Comparison of ENCODE assay signal across 8 mouse cellular contexts in the genomic region with DNA sequence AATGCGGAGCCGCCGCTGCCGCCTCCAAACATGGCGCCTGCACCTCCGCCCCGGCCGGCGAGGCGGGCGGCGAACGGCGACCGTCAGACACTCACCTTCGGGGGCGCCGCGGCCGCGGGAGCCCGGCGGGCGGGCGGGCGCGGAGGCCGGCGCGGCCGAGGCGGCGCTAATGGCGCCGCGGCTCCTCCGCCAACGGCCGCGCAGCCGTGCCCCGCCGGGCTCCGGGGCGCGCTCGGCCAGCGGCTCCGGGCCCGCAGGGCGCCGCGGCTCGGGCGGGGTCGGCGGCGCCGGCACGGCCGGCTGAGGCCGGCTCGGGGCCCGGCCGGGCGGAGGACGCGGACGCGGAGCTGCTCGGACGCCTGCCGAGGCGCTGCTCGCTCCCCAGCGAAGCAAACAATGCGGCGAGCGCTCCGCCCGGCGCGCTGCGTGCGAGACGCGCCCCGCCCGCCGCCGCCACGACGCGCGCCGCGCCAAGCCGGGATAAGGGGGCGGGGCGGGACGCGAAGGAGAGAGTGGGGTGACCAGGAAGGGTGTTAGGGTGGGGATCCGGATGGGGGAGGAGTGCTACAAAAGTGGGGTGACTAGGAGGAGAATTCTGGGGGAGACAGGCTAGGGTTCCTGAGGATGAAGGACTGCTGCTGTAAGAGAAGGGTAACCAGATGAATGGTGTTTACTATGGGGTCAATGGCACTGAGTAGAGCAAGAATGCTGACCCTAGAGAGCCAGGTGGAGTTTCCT. TPM values are rescaled to one million over a fixed set of nuclear protein-coding genes. Genes with fewer than 3 reads are reported as not detected.
DNase-seq lines count a peak whose midpoint lies in the region; ATAC-seq and TF ChIP-seq lines count a peak whose summit lies in the region.

A gene (minus strand): TSS at position 400 of the 738 bp plus-strand sequence.

- H3K4me1 ChIP-seq in forebrain, embryonic 12.5 days = peaks cover 29% of the 10 kb centered on the region
- H3K4me1 ChIP-seq in heart, embryonic 16.5 days (ENCODE audit: control insufficient read depth, insufficient read depth, low read length) = peaks cover 26% of the 10 kb centered on the region
- peaks cover 29% of the 10 kb centered on the region for H3K4me1 ChIP-seq in liver, embryonic 16.5 days (ENCODE audit: control insufficient read depth, low read depth, low read length)
- peaks cover 35% of the 10 kb centered on the region for H3K4me1 ChIP-seq in neural tube, embryonic 13.5 days (replicated peaks)
- peaks cover 19% of the 10 kb centered on the region for H3K4me1 ChIP-seq in testis, adult 2 months (ENCODE audit: control insufficient read depth, insufficient read depth, low read length)

- no peak for TF ChIP-seq CTCF in testis, adult 2 months (IDR thresholded peaks at IDR 0.05; ENCODE audit: control insufficient read depth, insufficient read depth, insufficient replicate concordance, low read depth, low read length)

- H3K4me2 ChIP-seq in forebrain, embryonic 12.5 days = peak within 1 kb of the TSS; percentile 93
- peak within 1 kb of the TSS; percentile 83 for H3K4me2 ChIP-seq in heart, embryonic 16.5 days (ENCODE audit: low read depth, low read length)
- peak within 1 kb of the TSS; percentile 82 for H3K4me2 ChIP-seq in liver, embryonic 16.5 days (ENCODE audit: low read depth, low read length)
- H3K4me2 ChIP-seq in neural tube, embryonic 13.5 days = peak within 1 kb of the TSS; percentile 99

- peak; percentile 49 to 54 for DNase-seq in CD8-positive naive resting alpha-beta T cell, adult 2 months (ENCODE audit: low read depth in 2 of 2, low spot score in 2 of 2)
- DNase-seq in c-Kit-negative CD71-positive TER-119-positive erythroid progenitor cells, embryonic 14.5 days (ENCODE audit: low read depth, low spot score) = peak; percentile 65
- peak; percentile 76 to 94 for DNase-seq in kidney, postnatal 36 days

- WGBS in forebrain, embryonic 12.5 days = under 1% methylated on average over 94 of the region's 103 CpGs
- WGBS in heart, embryonic 16.5 days = under 1% methylated on average over 85 of the region's 103 CpGs
- WGBS in liver, embryonic 16.5 days (ENCODE audit: insufficient replicate concordance) = under 1% methylated on average over 70 of the region's 103 CpGs
- under 1% methylated on average over 53 of the region's 103 CpGs for WGBS in neural tube, embryonic 13.5 days

- H3K4me3 ChIP-seq in forebrain, embryonic 12.5 days (replicated peaks) = peak within 1 kb of the TSS; percentile 100
- peak within 1 kb of the TSS; percentile 92 for H3K4me3 ChIP-seq in heart, embryonic 16.5 days (ENCODE audit: low read length)
- peak within 1 kb of the TSS; percentile 93 for H3K4me3 ChIP-seq in liver, embryonic 16.5 days (ENCODE audit: low read depth, low read length)
- H3K4me3 ChIP-seq in neural tube, embryonic 13.5 days = peak within 1 kb of the TSS; percentile 99
- peak within 1 kb of the TSS; percentile 95 for H3K4me3 ChIP-seq in testis, adult 2 months (ENCODE audit: control insufficient read depth, low read depth, low read length)

- peak; percentile 77 for TF ChIP-seq POLR2A in testis, adult 2 months (IDR thresholded peaks at IDR 0.05; ENCODE audit: control insufficient read depth, low read depth, low read length)

- peak; percentile 93 for ATAC-seq in forebrain, embryonic 12.5 days (ENCODE audit: low FRiP score)
- peak; percentile 84 for ATAC-seq in heart, embryonic 16.5 days (replicated peaks; ENCODE audit: extremely low read depth, insufficient read depth, low FRiP score)
- peak; percentile 83 for ATAC-seq in liver, embryonic 16.5 days (ENCODE audit: low read depth)
- ATAC-seq in neural tube, embryonic 13.5 days (ENCODE audit: low read depth) = peak; percentile 85

- peak within 1 kb of the TSS; percentile 89 for H3K27ac ChIP-seq in forebrain, embryonic 12.5 days
- H3K27ac ChIP-seq in heart, embryonic 16.5 days (ENCODE audit: low read length) = peak within 1 kb of the TSS; percentile 86
- peak within 1 kb of the TSS; percentile 87 for H3K27ac ChIP-seq in liver, embryonic 16.5 days (ENCODE audit: low read length)
- H3K27ac ChIP-seq in neural tube, embryonic 13.5 days (replicated peaks) = peak within 1 kb of the TSS; percentile 88
- peak within 1 kb of the TSS; percentile 76 for H3K27ac ChIP-seq in testis, adult 2 months (ENCODE audit: control insufficient read depth, insufficient read depth, low read depth, low read length)

- no peaks in the 10 kb centered on the region for H3K9me3 ChIP-seq in forebrain, embryonic 12.5 days
- H3K9me3 ChIP-seq in heart, embryonic 16.5 days (replicated peaks; ENCODE audit: control insufficient read depth, low read length) = no peaks in the 10 kb centered on the region
- H3K9me3 ChIP-seq in liver, embryonic 16.5 days (replicated peaks; ENCODE audit: control insufficient read depth, low read length) = no peaks in the 10 kb centered on the region
- H3K9me3 ChIP-seq in neural tube, embryonic 13.5 days = no peaks in the 10 kb centered on the region

- H3K27me3 ChIP-seq in forebrain, embryonic 12.5 days = no peaks in the 10 kb centered on the region
- no peaks in the 10 kb centered on the region for H3K27me3 ChIP-seq in heart, embryonic 16.5 days (ENCODE audit: control insufficient read depth, insufficient read depth, low read length)
- H3K27me3 ChIP-seq in liver, embryonic 16.5 days (ENCODE audit: control insufficient read depth, insufficient read depth, low read depth, low read length) = no peaks in the 10 kb centered on the region
- H3K27me3 ChIP-seq in neural tube, embryonic 13.5 days = no peaks in the 10 kb centered on the region
- H3K27me3 ChIP-seq in testis, adult 2 months (ENCODE audit: control insufficient read depth, insufficient read depth, low read length) = no peaks in the 10 kb centered on the region

- peaks cover 20% of the 10 kb centered on the region for H3K36me3 ChIP-seq in forebrain, embryonic 12.5 days (replicated peaks)
- peaks cover 12% of the 10 kb centered on the region for H3K36me3 ChIP-seq in heart, embryonic 16.5 days (ENCODE audit: control insufficient read depth, insufficient read depth)
- peaks cover 15% of the 10 kb centered on the region for H3K36me3 ChIP-seq in liver, embryonic 16.5 days (ENCODE audit: control insufficient read depth, insufficient read depth)
- H3K36me3 ChIP-seq in neural tube, embryonic 13.5 days = peaks cover 19% of the 10 kb centered on the region
- H3K36me3 ChIP-seq in testis, adult 2 months (ENCODE audit: control insufficient read depth, insufficient read depth, low read length) = no peaks in the 10 kb centered on the region; the same call in 1 of the 2 replicates

- H3K9ac ChIP-seq in forebrain, embryonic 12.5 days = peak within 1 kb of the TSS; percentile 99
- peak within 1 kb of the TSS; percentile 94 for H3K9ac ChIP-seq in heart, embryonic 16.5 days (ENCODE audit: low read length)
- peak within 1 kb of the TSS; percentile 95 for H3K9ac ChIP-seq in liver, embryonic 16.5 days (ENCODE audit: low read depth, low read length)
- H3K9ac ChIP-seq in neural tube, embryonic 13.5 days = peak within 1 kb of the TSS; percentile 99

RNA-seq across cellular contexts. Expression of the gene that starts here (rescaled TPM):
- 30.0 and 31.8 TPM in 2 replicates for polyA plus RNA-seq in forebrain, embryonic 12.5 days (2016; fragmentation: Nextera tagmentation; extraction: Ambion mirVana)
- 12.0 and 12.3 TPM in 2 replicates for polyA plus RNA-seq in heart, embryonic 16.5 days (2015; fragmentation: Nextera tagmentation; extraction: Ambion mirVana)
- 6.1 and 7.0 TPM in 2 replicates for polyA plus RNA-seq in liver, embryonic 16.5 days (2015; fragmentation: Nextera tagmentation; extraction: Ambion mirVana)
- 18.1 and 20.3 TPM in 2 replicates for polyA plus RNA-seq in neural tube, embryonic 13.5 days (2015; fragmentation: Nextera tagmentation; extraction: Ambion mirVana)
- polyA plus RNA-seq in testis, adult 2 months (2012; rRNA removed) = 13.6 and 14.4 TPM in 2 replicates

Comparison
In these comparisons a context has a peak if more than half of its experiments do, and no peak if none do; other contexts are left out.
1. Peak in every context shown above with its lines: DNase-seq, ATAC-seq, H3K4me3 ChIP-seq and H3K27ac ChIP-seq.